Mouse (Mus musculus): ENCODE measurements around the gene Col5a2. TPM values are rescaled to one million over a fixed set of nuclear protein-coding genes. Genes with fewer than 3 reads are reported as not detected.

The Col5a2 gene
- 23.3 and 54.8 TPM in 2 replicates for polyA plus RNA-seq (2012; rRNA removed)

DNA sequence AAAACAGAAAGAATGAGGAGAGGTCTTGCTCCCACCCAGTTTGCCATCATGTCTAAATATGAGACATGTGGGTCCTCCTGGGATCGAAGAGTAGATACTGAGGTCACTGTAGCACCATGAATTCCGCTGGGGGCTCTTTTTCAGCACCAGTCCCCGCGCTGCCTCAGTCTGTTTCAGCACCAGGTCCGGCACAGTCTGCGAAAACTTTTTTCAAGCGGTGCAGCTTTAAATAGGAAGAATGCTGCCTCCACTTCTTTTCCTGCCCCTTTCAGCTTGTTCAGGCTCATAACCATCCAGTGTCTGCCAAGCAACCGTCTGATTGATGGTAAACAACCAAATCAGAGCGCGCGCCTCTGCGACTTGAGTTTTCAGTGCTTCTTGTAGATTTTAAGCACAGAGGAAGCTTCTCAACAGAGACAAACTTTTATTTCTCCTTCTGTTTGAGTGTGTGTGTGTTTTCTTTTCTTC lies at the start of gene Col5a2:
TSS of gene Col5a2 (minus strand) at position 418 of the 468 bp plus-strand sequence.

Other genes starting within 250 kb of the Col5a2 start
- 142 and 405 TPM in 2 replicates for gene Col3a1, start 191.7 kb downstream of the Col5a2 start, polyA plus RNA-seq (2012; rRNA removed)